Mouse (Mus musculus): ENCODE data around the gene Morn1. TPM values are rescaled to one million over a fixed set of nuclear protein-coding genes. Genes with fewer than 3 reads are reported as not detected.

Gene Morn1
- polyA plus RNA-seq, 1 experiment from 2014 or later = 1.1 TPM

GRCm38 (mm10) chr4:155153389-155154072 lies 67.2 kb downstream of the Morn1 start:
- no peak for ATAC-seq (ENCODE audit: low read depth)
- Histone ChIP-seq H3K9me3 (replicated peaks; ENCODE audit: control insufficient read depth, low read length) (no peaks in the 10 kb centered on the region), H3K27me3 (ENCODE audit: control insufficient read depth, insufficient read depth, low read depth, low read length) (peaks cover 10% of the 10 kb centered on the region), H3K27ac (ENCODE audit: low read length) (no peak overlapping the region), H3K4me3 (ENCODE audit: low read depth, low read length) (no peak overlapping the region), H3K4me2 (ENCODE audit: low read depth, low read length) (no peak overlapping the region), H3K36me3 (ENCODE audit: control insufficient read depth, insufficient read depth) (peaks cover 10% of the 10 kb centered on the region), H3K9ac (ENCODE audit: low read depth, low read length) (no peak overlapping the region), H3K4me1 (ENCODE audit: control insufficient read depth, low read depth, low read length) (peaks cover 20% of the 10 kb centered on the region)
- 52% methylated on average over 3 of the region's 3 CpGs for WGBS (ENCODE audit: insufficient replicate concordance)

GRCm38 (mm10) chr4:155154986-155155385 lies 68.6 kb downstream of the Morn1 start:
- Histone ChIP-seq H3K4me2 (ENCODE audit: low read depth, low read length) (no peak overlapping the region), H3K27me3 (ENCODE audit: control insufficient read depth, insufficient read depth, low read depth, low read length) (peaks cover 10% of the 10 kb centered on the region), H3K4me3 (ENCODE audit: low read depth, low read length) (no peak overlapping the region), H3K4me1 (ENCODE audit: control insufficient read depth, low read depth, low read length) (peaks cover 18% of the 10 kb centered on the region), H3K9me3 (replicated peaks; ENCODE audit: control insufficient read depth, low read length) (no peaks in the 10 kb centered on the region), H3K27ac (ENCODE audit: low read length) (no peak overlapping the region), H3K9ac (ENCODE audit: low read depth, low read length) (no peak overlapping the region), H3K36me3 (ENCODE audit: control insufficient read depth, insufficient read depth) (peaks cover 10% of the 10 kb centered on the region)
- WGBS (ENCODE audit: insufficient replicate concordance) = 57% methylated on average over 11 of the region's 11 CpGs
- ATAC-seq (ENCODE audit: low read depth) = no peak

GRCm38 (mm10) chr4:155156734-155157133 lies 70.4 kb downstream of the Morn1 start:
- Histone ChIP-seq H3K4me3 (ENCODE audit: low read depth, low read length) (no peak overlapping the region), H3K27ac (ENCODE audit: low read length) (no peak overlapping the region), H3K4me2 (ENCODE audit: low read depth, low read length) (no peak overlapping the region), H3K36me3 (ENCODE audit: control insufficient read depth, insufficient read depth) (peaks cover 10% of the 10 kb centered on the region), H3K27me3 (ENCODE audit: control insufficient read depth, insufficient read depth, low read depth, low read length) (no peaks in the 10 kb centered on the region), H3K9ac (ENCODE audit: low read depth, low read length) (no peak overlapping the region), H3K9me3 (replicated peaks; ENCODE audit: control insufficient read depth, low read length) (no peaks in the 10 kb centered on the region), H3K4me1 (ENCODE audit: control insufficient read depth, low read depth, low read length) (peaks cover 10% of the 10 kb centered on the region)
- no peak for ATAC-seq (ENCODE audit: low read depth)
- 82% methylated on average over 17 of the region's 17 CpGs for WGBS (ENCODE audit: insufficient replicate concordance)

GRCm38 (mm10) chr4:155157871-155158542 lies 71.6 kb downstream of the Morn1 start:
- Histone ChIP-seq H3K27ac (ENCODE audit: low read length) (no peak overlapping the region), H3K4me3 (ENCODE audit: low read depth, low read length) (no peak overlapping the region), H3K4me2 (ENCODE audit: low read depth, low read length) (no peak overlapping the region), H3K4me1 (ENCODE audit: control insufficient read depth, low read depth, low read length) (peaks cover 20% of the 10 kb centered on the region), H3K36me3 (ENCODE audit: control insufficient read depth, insufficient read depth) (peaks cover 10% of the 10 kb centered on the region), H3K27me3 (ENCODE audit: control insufficient read depth, insufficient read depth, low read depth, low read length) (no peaks in the 10 kb centered on the region), H3K9ac (ENCODE audit: low read depth, low read length) (no peak overlapping the region), H3K9me3 (replicated peaks; ENCODE audit: control insufficient read depth, low read length) (no peaks in the 10 kb centered on the region)
- ATAC-seq (ENCODE audit: low read depth) = no peak
- 83% methylated on average over 27 of the region's 27 CpGs for WGBS (ENCODE audit: insufficient replicate concordance)

- Histone ChIP-seq H3K27ac (ENCODE audit: low read length) (no peak overlapping the region), H3K4me3 (ENCODE audit: low read depth, low read length) (no peak overlapping the region), H3K36me3 (ENCODE audit: control insufficient read depth, insufficient read depth) (peaks cover 10% of the 10 kb centered on the region), H3K4me1 (ENCODE audit: control insufficient read depth, low read depth, low read length) (peaks cover 25% of the 10 kb centered on the region), H3K4me2 (ENCODE audit: low read depth, low read length) (no peak overlapping the region), H3K9me3 (replicated peaks; ENCODE audit: control insufficient read depth, low read length) (no peaks in the 10 kb centered on the region), H3K9ac (ENCODE audit: low read depth, low read length) (no peak overlapping the region), H3K27me3 (ENCODE audit: control insufficient read depth, insufficient read depth, low read depth, low read length) (no peaks in the 10 kb centered on the region)
- ATAC-seq (ENCODE audit: low read depth) = no peak
- 75% methylated on average over 8 of the region's 8 CpGs for WGBS (ENCODE audit: insufficient replicate concordance)
Observed at GRCm38 (mm10) chr4:155158543-155158917, 72.2 kb downstream of the Morn1 start.

- ATAC-seq (ENCODE audit: low read depth) = no peak
- no peak overlapping the region for H3K9ac ChIP-seq (ENCODE audit: low read depth, low read length)
Observed at GRCm38 (mm10) chr4:155162433-155163319, 76.3 kb downstream of the Morn1 start.

GRCm38 (mm10) chr4:155163320-155163651 lies 76.9 kb downstream of the Morn1 start:
- no peak overlapping the region for H3K4me3 ChIP-seq (ENCODE audit: low read depth, low read length)
- H3K4me2 ChIP-seq (ENCODE audit: low read depth, low read length) = peak overlapping the region; percentile 4; the same call in 1 of the 2 replicates
- 23% methylated on average over 4 of the region's 4 CpGs for WGBS (ENCODE audit: insufficient replicate concordance)
- H3K27me3 ChIP-seq (ENCODE audit: control insufficient read depth, insufficient read depth, low read depth, low read length) = no peaks in the 10 kb centered on the region
- peak overlapping the region; percentile 27 for H3K27ac ChIP-seq (ENCODE audit: low read length)
- no peaks in the 10 kb centered on the region; the same call in 1 of the 2 replicates for H3K36me3 ChIP-seq (ENCODE audit: control insufficient read depth, insufficient read depth)
- peaks cover 28% of the 10 kb centered on the region for H3K4me1 ChIP-seq (ENCODE audit: control insufficient read depth, low read depth, low read length)
- ATAC-seq (ENCODE audit: low read depth) = peak; percentile 57
- H3K9ac ChIP-seq (ENCODE audit: low read depth, low read length) = no peak overlapping the region
- no peaks in the 10 kb centered on the region for H3K9me3 ChIP-seq (replicated peaks; ENCODE audit: control insufficient read depth, low read length)

More at GRCm38 (mm10) chr4:155162433-155163319, 76.3 kb downstream of the Morn1 start:
- H3K27me3 ChIP-seq (ENCODE audit: control insufficient read depth, insufficient read depth, low read depth, low read length) = no peaks in the 10 kb centered on the region
- no peaks in the 10 kb centered on the region; the same call in none of the 2 replicates for H3K36me3 ChIP-seq (ENCODE audit: control insufficient read depth, insufficient read depth)
- 16% methylated on average over 7 of the region's 7 CpGs for WGBS (ENCODE audit: insufficient replicate concordance)
- H3K27ac ChIP-seq (ENCODE audit: low read length) = peak overlapping the region; percentile 26
- H3K4me3 ChIP-seq (ENCODE audit: low read depth, low read length) = no peak overlapping the region
- no peaks in the 10 kb centered on the region for H3K9me3 ChIP-seq (replicated peaks; ENCODE audit: control insufficient read depth, low read length)
- peak overlapping the region; percentile 4; the same call in 1 of the 2 replicates for H3K4me2 ChIP-seq (ENCODE audit: low read depth, low read length)
- H3K4me1 ChIP-seq (ENCODE audit: control insufficient read depth, low read depth, low read length) = peaks cover 28% of the 10 kb centered on the region

GRCm38 (mm10) chr4:155163685-155164084 lies 77.3 kb downstream of the Morn1 start:
- H3K27ac ChIP-seq (ENCODE audit: low read length) = peak overlapping the region; percentile 27; the same call in 1 of the 2 replicates
- no peak for ATAC-seq (ENCODE audit: low read depth)
- H3K4me1 ChIP-seq (ENCODE audit: control insufficient read depth, low read depth, low read length) = peaks cover 28% of the 10 kb centered on the region
- H3K4me2 ChIP-seq (ENCODE audit: low read depth, low read length) = no peak overlapping the region
- H3K36me3 ChIP-seq (ENCODE audit: control insufficient read depth, insufficient read depth) = no peaks in the 10 kb centered on the region; the same call in 1 of the 2 replicates
- no peak overlapping the region for H3K9ac ChIP-seq (ENCODE audit: low read depth, low read length)
- no peaks in the 10 kb centered on the region for H3K9me3 ChIP-seq (replicated peaks; ENCODE audit: control insufficient read depth, low read length)
- H3K4me3 ChIP-seq (ENCODE audit: low read depth, low read length) = no peak overlapping the region
- WGBS (ENCODE audit: insufficient replicate concordance) = 56% methylated on average over 8 of the region's 8 CpGs
- H3K27me3 ChIP-seq (ENCODE audit: control insufficient read depth, insufficient read depth, low read depth, low read length) = no peaks in the 10 kb centered on the region

Measured in liver, embryonic 16.5 days (tissue).